Mouse (Mus musculus) testis, postnatal 10 days (tissue): ENCODE data around the gene Efcab2.

Source experiments
- DNase-seq: peaks from one replicate; pipeline ENCODE4 v3.0.0; 2021; ENCODE audit warnings: low spot score

Efcab2 gene

DNA sequence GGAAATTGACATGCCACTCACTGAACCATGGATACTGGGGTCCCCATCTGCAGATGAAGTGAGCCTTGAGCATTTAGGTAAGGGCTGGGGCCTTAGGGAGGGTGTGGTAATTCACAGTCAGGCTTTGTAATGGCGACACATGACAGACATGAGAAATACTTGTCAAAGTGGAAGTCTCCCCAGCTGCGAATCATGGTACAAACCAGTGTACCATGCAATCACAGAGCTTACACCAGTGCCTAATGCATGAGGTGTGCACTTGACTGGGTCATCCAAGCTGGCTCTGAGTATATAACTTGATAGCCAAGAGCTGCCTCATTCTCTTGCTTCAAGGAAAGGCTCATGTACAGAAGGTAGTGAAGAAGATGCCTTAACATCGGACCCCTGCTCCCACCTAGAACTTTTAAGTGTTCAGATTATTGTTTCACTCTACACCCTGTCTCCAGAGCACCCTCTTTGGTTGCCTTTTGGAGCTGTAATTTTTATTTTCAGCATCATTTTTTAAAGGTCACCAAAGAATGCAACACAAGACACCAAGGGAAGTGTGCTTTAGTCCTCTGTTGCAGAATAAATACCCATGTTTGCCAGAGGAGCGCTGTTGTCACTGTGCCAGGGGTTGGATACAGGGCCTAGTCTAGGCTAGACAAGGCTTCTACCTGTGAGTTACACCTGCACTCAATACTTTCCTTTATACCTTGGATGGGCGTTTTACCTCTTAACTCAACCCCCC lies 79.4 kb downstream of the Efcab2 start:
- DNase-seq: no peak

DNA sequence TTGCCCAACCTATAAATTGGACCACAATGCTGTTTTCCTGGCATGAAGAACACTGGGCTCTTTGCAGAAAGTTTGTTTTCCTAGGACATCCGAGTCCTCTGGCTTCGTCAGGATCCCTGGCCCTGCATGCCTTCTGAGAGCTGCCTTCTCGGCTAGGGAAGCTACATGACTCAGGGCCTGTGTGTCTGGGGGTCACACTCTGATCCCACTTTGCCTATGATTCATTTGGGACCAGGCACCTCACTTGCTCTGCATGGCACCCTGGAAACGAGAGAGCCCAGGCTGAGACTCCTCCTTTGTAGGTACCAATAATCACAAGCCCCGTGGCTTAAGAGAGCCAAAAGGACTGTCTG lies 80.0 kb downstream of the Efcab2 start:
- DNase-seq: no peak

DNA sequence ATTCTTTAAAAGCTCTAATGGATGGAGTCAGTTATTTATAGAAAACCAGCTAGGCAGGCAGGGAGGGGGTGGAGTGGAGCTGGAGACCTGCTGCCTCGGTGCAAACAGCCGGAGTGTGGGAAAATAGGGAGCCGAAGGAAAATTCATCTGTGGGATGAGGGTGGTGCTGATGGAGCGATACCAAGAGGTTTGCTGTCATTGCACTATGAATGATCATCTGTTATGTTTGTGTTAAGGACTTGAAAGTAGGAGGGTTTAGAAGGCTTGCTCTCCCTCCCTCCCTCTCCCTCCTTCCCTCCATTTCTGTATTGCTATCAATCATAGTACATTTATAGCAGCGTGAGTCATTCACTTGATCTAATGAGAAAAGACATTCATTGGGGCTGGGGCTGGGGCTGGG lies 80.9 kb downstream of the Efcab2 start:
- DNase-seq: no peak

DNA sequence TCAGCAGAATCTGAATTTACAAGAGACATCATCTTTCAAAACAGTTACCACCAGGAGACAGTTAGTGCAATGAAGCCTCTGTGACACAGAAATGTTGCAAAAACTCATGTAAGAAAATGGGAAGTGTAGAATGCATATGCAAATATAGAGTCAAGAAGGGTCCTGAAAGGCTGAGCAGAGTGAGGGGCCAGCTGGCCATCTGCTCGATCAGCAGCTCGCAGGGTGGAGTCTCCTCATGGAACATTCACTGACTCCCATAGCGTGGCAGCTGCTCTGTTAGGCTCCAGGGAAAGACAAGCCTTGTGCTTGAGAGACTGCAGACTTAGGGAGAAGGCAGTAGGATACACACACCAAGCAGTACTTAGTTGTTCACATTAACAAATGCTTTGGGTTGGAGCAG lies 83.2 kb downstream of the Efcab2 start:
- no peak for DNase-seq

DNA sequence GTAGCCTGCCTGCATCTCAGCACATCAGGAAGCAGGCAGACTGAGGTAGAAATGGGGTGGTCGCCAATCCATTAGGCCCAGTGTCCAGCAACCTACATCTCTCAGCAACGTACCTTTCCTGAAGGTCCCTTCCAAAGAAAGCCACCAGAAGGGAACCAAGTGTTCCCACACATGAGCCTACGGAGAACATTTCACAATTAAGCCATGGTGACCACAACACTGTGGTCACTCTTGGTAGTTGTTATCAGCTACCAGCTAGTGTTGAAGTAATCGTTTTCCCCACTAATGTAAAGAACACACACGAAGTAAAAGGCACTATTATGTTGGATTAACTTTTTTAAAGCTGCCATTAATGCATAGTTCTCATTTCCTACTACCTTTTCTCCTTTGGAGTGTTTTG lies 85.8 kb downstream of the Efcab2 start:
- no peak for DNase-seq

DNA sequence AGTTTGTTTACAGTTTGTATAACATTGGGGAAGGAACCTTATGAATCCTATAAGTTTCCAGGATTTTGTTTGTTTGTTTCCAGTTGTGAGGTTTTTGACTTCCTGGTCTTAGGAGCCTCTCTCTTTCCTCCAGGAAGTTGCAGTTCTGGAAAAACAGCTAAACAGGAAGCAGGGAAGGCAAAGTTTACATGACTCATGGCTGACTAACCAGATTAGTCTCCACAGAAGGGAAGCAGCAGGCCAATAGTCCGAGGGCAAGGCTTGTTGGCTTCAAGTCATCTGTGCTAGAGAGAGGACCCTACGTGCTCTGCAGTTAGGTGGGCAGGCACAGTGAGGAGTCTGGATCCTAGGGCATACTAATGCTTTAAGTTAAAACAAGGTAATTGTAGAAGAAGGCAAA lies 86.6 kb downstream of the Efcab2 start:
- no peak for DNase-seq

DNA sequence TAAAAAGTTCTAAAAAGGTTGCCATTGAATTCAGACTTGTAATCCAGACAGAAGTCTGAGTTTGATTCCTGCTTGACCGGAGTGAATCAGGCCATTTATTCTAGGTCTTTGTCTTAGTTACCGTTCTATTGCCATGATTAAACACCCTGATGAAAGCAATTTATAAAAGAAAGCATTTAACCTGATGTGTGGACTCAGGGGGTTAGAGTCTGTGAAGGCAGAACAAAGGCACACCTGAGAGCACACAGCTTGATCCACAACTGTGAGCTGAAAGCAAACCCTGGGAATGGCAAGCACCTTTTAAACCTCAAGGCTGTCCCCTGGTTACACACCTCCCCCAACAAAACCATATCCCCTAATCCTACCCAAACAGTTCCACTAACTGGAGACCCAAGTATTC lies 90.3 kb downstream of the Efcab2 start:
- no peak for DNase-seq

DNA sequence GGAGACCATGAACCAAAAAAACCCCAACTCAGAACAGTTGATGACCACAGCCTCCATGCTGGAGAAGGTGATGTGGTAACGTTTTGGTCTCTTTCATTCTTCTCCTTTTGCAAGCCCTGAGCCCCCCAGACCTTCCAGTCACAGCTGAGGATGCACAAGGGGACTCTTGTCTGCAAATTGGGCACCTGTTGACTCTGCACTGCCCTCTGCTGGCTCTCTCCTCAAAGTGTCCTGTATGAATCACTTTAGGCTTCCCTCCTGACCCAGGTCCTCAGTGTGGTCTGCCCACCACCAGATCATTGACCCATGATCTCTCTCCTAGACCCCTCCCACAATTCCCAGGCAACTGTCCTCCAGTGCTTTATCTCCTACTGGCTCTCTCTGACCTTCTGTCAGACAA lies 91.0 kb downstream of the Efcab2 start:
- DNase-seq: peak; percentile 68

DNA sequence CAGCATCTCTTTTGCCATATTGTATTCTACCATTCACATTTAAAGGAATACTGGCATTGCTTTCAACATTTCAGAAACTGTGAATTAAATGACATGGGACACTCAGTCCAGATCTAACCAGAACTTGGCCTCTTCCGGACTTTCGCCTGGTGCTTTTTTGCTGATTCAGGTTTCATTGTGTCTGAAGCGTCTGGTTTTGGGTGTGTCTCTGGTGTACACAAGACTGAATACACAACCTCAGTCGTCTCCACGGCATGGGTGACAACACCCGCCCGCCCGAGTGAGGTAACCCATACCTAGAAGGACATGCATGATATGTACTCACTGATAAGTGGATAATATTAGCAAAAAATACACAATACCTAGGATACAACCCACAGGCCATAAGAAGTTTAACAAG lies 101.1 kb downstream of the Efcab2 start:
- DNase-seq: no peak

DNA sequence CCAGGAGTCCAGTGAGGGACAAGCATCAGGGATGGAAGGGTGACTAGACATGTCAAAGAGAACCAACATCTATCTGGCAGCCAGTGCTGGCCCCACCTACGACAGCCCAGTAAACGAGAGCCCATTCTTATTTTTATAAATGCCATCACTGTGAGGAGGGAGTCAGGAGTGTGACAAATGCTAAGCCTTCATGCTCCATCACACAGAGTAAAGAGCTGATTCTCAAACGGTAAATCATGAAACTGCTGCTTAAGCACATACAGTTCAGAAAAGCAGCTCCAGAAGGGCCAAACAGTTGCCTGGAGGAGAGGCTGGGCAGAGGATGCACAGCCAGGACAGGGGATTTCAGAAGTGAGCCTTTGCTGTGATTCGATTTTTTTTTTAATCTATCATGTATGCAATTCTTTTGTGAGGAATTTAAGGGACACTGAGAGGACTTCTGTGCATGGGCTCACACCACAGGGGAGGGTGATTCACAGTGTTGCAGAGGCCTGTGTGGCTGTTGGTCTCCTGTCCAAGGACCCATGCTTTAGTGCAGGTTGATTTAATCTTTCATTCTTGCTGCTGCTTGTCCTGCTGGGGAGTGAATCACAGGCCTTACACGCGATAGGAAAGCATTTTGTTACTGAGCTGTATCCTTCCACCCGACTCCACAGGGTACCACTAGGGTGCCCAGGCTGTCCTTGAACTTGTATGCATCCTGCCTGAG lies 106.6 kb downstream of the Efcab2 start:
- DNase-seq: no peak

DNA sequence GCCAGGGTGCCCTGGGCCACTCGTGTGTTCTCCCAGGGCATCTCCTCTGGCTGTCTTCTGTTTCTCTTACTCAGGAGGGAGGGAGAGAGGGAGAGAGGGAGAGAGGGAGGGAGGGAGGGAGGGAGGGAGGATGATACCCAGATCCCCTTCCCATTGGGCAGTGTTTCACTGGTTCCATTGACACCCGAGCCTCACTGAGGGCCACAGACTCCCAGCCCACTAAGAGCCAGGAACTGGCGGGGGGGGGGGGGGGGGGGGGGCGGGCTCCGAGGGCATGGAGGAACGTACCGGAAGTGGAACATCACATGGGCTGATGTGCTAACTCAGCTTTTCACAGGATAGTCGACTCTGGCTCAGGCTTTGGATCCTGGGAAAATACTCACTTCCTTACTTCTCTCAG lies 108.1 kb downstream of the Efcab2 start:
- DNase-seq: no peak

DNA sequence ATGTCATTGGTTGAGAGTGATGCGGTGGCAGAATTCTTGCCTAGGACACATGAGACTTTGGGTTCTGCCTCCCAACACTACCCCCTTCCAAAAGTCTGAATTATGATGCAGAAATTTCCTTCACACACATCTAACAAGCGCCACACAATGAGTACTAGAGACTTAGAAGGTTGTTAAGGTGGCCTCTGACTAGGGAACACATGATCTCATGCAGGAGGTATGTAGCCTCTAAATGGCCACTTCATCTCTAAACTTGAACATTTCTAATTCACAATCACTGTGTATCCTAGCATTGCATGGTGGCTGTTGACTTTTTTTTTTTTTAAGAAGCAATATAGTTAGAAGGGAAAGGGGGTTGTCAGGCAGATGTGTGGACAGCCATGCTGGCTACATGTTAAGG lies 110.0 kb downstream of the Efcab2 start:
- DNase-seq: no peak

DNA sequence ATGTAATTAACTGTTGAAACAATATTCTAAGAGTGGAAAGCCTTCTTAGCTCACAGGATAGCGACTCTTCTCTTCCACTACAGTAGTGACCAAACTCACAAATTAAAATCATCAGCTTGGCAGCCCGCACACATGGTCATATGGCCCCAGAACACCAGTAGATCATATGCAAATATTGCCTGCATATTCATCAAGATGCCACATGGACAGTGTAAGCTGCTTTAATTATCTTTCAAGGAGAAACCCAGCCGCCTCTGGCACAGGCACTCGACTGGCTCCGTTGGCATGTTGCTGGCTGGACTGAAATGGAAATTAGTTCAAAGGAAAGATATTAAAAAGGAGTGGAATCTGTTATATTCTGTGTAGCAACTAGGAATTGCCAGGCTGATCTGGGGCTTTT lies 116.5 kb downstream of the Efcab2 start:
- no peak for DNase-seq

DNA sequence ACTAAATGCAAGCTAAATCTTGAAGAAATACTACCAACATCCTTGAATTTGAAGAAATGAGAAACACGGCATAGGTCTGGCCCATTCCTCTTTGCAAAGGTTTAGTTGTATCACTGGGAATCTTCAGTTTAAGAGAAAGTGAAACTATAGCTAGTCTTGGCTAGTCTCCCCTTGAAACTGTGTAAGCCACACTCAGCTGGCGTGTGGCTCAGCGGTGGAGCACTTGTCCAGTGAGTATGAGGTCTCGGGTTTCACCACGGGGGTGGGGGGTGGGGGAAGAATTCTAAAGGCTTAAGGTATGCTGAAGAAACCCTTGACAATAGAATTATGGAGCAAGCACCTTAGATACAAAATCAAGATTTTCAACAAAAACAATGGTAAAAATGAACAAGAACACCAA lies 117.3 kb downstream of the Efcab2 start:
- no peak for DNase-seq

DNA sequence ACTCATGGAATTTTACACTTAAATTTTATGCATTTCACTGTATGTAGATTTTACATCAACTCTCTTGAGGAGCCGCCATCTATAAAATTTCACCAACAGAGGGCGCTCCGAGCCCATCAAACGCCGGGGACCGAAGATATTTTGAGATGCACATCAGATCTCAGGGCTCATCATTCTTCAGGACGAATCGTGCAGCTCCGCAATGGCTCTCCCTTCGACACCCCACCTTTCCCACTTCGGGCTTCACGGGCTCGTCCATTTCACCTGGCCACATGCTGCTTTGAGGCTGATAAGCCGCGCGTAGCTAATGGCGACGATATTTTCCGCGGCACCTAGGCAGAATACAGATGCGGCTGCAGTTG lies 121.3 kb downstream of the Efcab2 start:
- DNase-seq: peak; percentile 76

DNA sequence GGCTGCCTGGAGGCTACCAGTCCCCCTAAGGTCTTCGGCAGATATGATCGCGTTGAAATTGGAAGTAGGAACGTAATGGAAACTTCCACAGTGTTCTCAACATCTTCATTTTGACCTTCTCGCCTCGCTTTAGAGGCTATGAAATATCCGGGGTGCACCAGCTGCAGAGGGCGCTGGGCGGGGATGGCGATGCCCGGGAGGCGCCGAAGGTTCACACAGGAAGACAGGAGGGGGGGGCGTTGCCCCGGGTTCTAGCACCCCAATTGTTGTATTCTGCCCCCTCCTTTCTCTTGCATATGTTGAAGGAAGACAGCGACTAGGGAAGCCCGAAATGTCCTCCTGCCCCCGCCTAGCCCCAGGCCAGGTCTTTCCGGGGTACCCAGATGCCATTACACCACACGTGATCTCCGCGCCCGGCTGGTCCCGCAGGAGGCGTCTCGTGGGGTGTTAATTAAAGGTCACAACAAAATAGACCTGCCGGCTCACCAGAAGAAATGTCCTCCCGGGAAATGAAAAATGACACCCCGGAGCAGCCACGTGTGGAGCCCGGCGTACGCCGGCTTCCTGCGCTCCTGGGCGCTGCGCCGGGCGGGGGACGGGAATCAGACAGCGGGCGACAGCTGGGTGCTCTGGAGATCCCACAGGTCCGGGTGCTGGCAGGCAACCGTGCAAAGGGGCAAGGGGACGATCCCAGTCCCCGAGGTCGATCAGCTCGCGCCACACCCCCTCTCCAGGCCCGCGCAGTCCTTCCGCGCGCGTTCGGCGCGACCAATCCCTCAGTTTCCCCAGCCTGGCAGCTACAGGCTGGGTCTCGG lies 121.9 kb downstream of the Efcab2 start:
- DNase-seq: peak; percentile 58

DNA sequence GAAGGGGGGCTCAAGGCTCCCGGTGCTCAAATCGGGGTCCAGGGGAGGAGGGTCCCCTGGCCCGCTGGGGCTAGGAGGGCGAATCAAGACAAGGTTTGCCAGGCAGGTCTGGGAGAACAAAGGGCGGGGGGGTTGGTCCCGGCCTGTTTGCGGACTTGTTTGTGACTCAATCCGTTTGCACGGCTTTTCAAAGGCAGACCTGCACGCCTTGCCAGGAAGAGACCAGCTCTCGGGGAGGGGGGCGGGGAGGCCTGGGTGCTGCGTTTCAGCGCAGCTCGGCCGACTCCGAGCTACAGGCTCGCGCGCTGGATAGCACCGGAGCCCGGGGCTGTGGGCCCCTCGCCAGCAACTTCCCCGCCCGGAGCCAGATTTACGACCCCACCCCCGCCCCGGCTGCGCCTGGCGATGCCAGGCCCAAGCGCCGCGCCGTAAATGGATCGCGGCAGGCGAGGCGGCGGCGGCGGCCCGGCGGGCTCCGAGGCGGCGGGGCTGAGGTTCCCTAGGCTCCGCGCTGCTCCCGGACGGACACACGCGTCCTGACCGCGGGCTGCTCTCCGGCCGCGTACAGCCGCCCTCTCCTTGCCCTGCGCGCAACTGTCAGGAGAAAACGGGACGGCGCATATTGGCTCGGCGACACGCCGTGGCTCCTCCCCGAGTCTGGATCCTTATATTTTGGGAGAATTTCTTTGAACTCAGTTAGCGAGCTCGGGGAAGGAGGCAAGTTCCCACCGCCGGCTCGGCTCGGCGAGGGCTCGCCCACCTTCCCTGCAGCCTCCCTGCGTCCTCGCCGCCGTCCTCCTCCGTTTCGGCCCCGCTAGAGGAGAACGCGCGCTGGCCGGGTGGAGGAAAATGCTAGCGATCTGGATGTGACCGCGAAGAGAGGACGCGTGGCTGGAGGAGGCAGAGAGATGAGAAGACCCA lies 122.8 kb downstream of the Efcab2 start, which contains the start of gene Kif26b:
Gene Kif26b, plus strand, starts transcription at position 695 of the 921 bp plus-strand sequence.
- peak; percentile 65 for DNase-seq

DNA sequence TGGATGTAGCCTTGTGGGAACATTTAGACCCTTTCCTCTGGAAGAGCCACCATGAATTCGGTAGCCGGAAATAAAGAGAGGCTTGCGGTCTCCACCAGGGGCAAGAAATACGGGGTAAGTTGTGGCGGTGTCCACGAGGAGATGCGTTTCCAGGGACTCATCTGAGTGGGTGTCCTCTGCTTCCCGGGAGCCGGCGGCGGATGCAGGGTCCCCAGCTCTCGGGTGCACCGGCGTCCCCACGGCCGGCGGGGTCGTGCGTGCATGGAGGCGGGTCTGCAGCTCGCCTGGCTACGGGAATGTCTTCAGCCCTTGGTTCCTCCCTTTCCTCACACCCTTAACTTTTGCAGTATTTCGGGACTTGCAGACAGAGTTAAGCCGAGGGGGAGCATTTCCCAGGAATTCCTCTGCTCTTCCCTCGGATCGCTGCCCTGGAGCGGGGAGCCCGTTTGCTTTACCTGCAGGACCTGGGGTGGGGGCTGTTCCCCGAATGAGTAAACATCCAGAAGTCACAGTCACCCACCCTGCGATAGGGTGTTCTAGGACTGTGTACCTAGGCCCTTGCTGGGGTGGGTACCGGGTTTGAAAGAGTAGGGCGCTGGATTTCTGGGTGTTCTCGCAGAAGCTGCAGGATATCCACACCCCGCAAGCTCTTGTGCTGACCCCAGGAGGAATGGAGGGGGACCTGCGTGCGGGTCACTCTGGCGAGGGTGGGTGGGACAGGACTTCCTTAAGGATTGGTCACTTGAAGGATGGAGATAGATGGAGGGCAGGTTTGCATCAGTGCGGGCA lies 123.8 kb downstream of the Efcab2 start:
- DNase-seq: peak; percentile 43

DNA sequence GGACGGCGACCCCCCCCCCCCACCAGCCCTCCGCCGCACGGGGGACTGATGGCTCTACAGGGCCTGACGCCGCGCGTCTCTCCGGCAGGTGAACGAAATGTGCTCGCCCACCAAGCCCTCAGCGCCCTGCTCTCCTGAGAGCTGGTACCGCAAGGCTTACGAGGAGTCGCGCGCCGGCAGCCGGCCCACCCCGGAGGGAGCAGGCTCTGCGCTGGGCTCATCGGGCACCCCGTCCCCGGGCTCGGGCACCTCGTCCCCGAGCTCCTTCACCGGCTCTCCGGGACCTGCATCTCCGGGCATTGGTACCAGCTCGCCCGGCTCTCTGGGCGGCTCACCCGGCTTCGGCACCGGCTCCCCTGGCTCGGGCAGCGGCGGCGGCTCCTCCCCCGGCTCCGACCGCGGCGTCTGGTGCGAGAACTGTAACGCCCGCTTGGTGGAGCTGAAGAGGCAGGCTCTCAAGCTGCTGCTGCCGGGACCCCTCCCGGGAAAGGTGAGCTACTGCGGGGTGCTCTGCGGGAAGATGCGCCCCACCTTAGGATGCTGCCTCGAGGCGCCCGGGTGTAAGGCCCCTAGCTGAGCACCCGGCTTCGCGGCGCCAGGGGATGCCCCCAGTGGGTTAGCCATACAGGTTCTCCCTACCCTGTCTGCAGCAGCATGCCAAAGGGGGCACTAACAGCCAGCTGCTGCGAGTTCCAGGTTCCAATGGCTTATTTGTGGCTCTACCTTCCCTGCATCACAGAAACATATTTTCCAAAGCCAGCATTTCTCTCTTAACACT lies 124.6 kb downstream of the Efcab2 start:
- peak; percentile 86 for DNase-seq
